Mouse (Mus musculus) spleen, postnatal 10 days (tissue): Measurements from ENCODE around the gene Smim24.
A peak's percentile ranks its signal among the peaks of the same experiment; 100 is the strongest.

Experiments used
- DNase-seq, 2 experiments: peaks; one replicate each; pipeline ENCODE4 v3.0.0; 2021 to 2022; ENCODE audit warnings: low spot score in 2 of 2

Smim24 gene

GRCm38 (mm10) chr10:81389801-81390677, 2.8 kb upstream of the Smim24 start:
- DNase-seq, result peak; percentile 80 to 87

- DNase-seq, result peak in 1 of 2 experiments; percentile 29
Measured at GRCm38 (mm10) chr10:81390678-81390965, 2.2 kb upstream of the Smim24 start.

- no peak for DNase-seq
Measured at GRCm38 (mm10) chr10:81392270-81392669, 581 bp upstream of the Smim24 start.

- peak in 1 of 2 experiments; percentile 55 for DNase-seq
Measured at GRCm38 (mm10) chr10:81393456-81394063, 709 bp downstream of the Smim24 start.

GRCm38 (mm10) chr10:81395127-81395526, 2.3 kb downstream of the Smim24 start:
- peak; percentile 81 to 88 for DNase-seq

GRCm38 (mm10) chr10:81395865-81396264, 3.0 kb downstream of the Smim24 start:
- DNase-seq, result no peak

- DNase-seq, result no peak
Measured at GRCm38 (mm10) chr10:81396749-81397148, 3.9 kb downstream of the Smim24 start.

GRCm38 (mm10) chr10:81399296-81399695, 6.4 kb downstream of the Smim24 start:
- DNase-seq, result no peak

GRCm38 (mm10) chr10:81399798-81400308, 7.0 kb downstream of the Smim24 start:
- DNase-seq, result no peak

GRCm38 (mm10) chr10:81400371-81401204, 7.7 kb downstream of the Smim24 start:
- no peak for DNase-seq

GRCm38 (mm10) chr10:81401205-81401520, 8.3 kb downstream of the Smim24 start:
- no peak for DNase-seq

- peak in 1 of 2 experiments; percentile 77 for DNase-seq
Measured at GRCm38 (mm10) chr10:81401521-81402226, 8.8 kb downstream of the Smim24 start.

- no peak for DNase-seq
Measured at GRCm38 (mm10) chr10:81402227-81402765, 9.4 kb downstream of the Smim24 start.

- DNase-seq, result no peak
Measured at GRCm38 (mm10) chr10:81403511-81403910, 10.7 kb downstream of the Smim24 start.

GRCm38 (mm10) chr10:81404082-81404481, 11.2 kb downstream of the Smim24 start:
- no peak for DNase-seq

GRCm38 (mm10) chr10:81404720-81405119, 11.9 kb downstream of the Smim24 start:
- DNase-seq, result peak in 1 of 2 experiments; percentile 60

GRCm38 (mm10) chr10:81405588-81406201, 12.8 kb downstream of the Smim24 start:
- peak; percentile 71 to 86 for DNase-seq

GRCm38 (mm10) chr10:81406504-81407440, 13.9 kb downstream of the Smim24 start:
- DNase-seq, result peak in 1 of 2 experiments; percentile 21

GRCm38 (mm10) chr10:81407539-81408423, 14.9 kb downstream of the Smim24 start:
- DNase-seq, result peak; percentile 46 to 70
